Comparison of ENCODE assay signal across 11 mouse cellular contexts in genomic region chr13:52255697-52256096, GRCm38 (mm10).
DNase-seq lines count a peak whose midpoint lies in the region; ATAC-seq and TF ChIP-seq lines count a peak whose summit lies in the region.
"Had no signal": no experiment of that assay in that cellular context is flagged by ENCODE, and none has a peak within 500 bp of the region (broad histone marks: within the 10 kb centered on the region; RNA-seq: fewer than 3 reads in every experiment).

No protein-coding gene starts in this region.

- no peaks in the 10 kb centered on the region for H3K27me3 ChIP-seq in lung, embryonic 14.5 days (ENCODE audit: insufficient read depth, low read length)
- no peaks in the 10 kb centered on the region for H3K27me3 ChIP-seq in limb, embryonic 11.5 days (ENCODE audit: control insufficient read depth, insufficient read depth, low read length)
- no peaks in the 10 kb centered on the region for H3K27me3 ChIP-seq in heart, embryonic 12.5 days (replicated peaks)
- H3K27me3 ChIP-seq: limb, embryonic 13.5 days had no signal

- H3K4me2 ChIP-seq in lung, embryonic 14.5 days = no peak overlapping the region
- no peak overlapping the region for H3K4me2 ChIP-seq in limb, embryonic 11.5 days (ENCODE audit: low read depth, severe bottlenecking)
- no peak overlapping the region for H3K4me2 ChIP-seq in heart, embryonic 12.5 days
- H3K4me2 ChIP-seq: forebrain, embryonic 12.5 days; limb, embryonic 13.5 days; midbrain, embryonic 12.5 days had no signal

- no peaks in the 10 kb centered on the region for H3K36me3 ChIP-seq in lung, embryonic 14.5 days (ENCODE audit: insufficient read depth)
- H3K36me3 ChIP-seq in ES-E14 (ENCODE audit: control insufficient read depth, insufficient read depth, low read length, poor library complexity, severe bottlenecking) = no peaks in the 10 kb centered on the region
- no peaks in the 10 kb centered on the region for H3K36me3 ChIP-seq in limb, embryonic 11.5 days (ENCODE audit: control insufficient read depth, insufficient read depth, low read length)
- no peaks in the 10 kb centered on the region for H3K36me3 ChIP-seq in heart, embryonic 12.5 days
- H3K36me3 ChIP-seq: forebrain, embryonic 12.5 days; limb, embryonic 13.5 days; midbrain, embryonic 12.5 days had no signal

- no peak for ATAC-seq in lung, embryonic 14.5 days (ENCODE audit: insufficient read depth)
- no peak for ATAC-seq in limb, embryonic 11.5 days (ENCODE audit: insufficient number of reproducible peaks, low FRiP score, low TSS enrichment, low read depth)
- no peak for ATAC-seq in heart, embryonic 12.5 days (ENCODE audit: insufficient number of reproducible peaks, low FRiP score)

- H3K27ac ChIP-seq in gastrocnemius, adult 2 months = no peak overlapping the region
- H3K27ac ChIP-seq in lung, embryonic 14.5 days (ENCODE audit: low read depth) = no peak overlapping the region
- H3K27ac ChIP-seq in ES-E14 (ENCODE audit: insufficient read depth, low read depth, low read length, poor library complexity, severe bottlenecking) = no peak overlapping the region
- no peak overlapping the region for H3K27ac ChIP-seq in limb, embryonic 11.5 days (replicated peaks; ENCODE audit: low read depth, low read length)
- no peak overlapping the region for H3K27ac ChIP-seq in heart, embryonic 12.5 days (ENCODE audit: poor library complexity, severe bottlenecking)
- H3K27ac ChIP-seq: forebrain, embryonic 12.5 days; limb, embryonic 13.5 days; midbrain, embryonic 12.5 days had no signal

- H3K9me3 ChIP-seq in lung, embryonic 14.5 days (ENCODE audit: low read depth, low read length) = no peaks in the 10 kb centered on the region
- H3K9me3 ChIP-seq in ES-E14 (ENCODE audit: control insufficient read depth, insufficient read depth, low read depth, low read length) = no peaks in the 10 kb centered on the region
- H3K9me3 ChIP-seq in limb, embryonic 11.5 days (ENCODE audit: control insufficient read depth, low read length) = no peaks in the 10 kb centered on the region
- H3K9me3 ChIP-seq in heart, embryonic 12.5 days (replicated peaks) = 0 out of 2 replicates have a peak, but pooled peaks cover 3% of the 10 kb centered on the region
- H3K9me3 ChIP-seq: forebrain, embryonic 12.5 days; limb, embryonic 13.5 days; midbrain, embryonic 12.5 days had no signal

- intact Hi-C loops in gastrocnemius, adult 2 months (cut with DNase I) = loop anchor here (2.0 kb wide), 1 partner anchor 279 kb away; no protein-coding TSS in a partner anchor

- in situ Hi-C loops in ES-E14 (cut with MboI; ENCODE audit: low sequenced_read_pairs in 2 of 2, unreplicated experiment in 2 of 2) = loop anchor here (10.0 to 25.0 kb wide), 3 partner anchors 279 to 382 kb away; partner anchors contain the start of gene Diras2 (in 2 of the 2)

- 69% methylated on average over 5 of the region's 5 CpGs for WGBS in lung, embryonic 14.5 days
- 77% methylated on average over 5 of the region's 5 CpGs for WGBS in lung, adult 2 months
- 69% methylated on average over 5 of the region's 5 CpGs for WGBS in limb, embryonic 11.5 days
- 66% methylated on average over 5 of the region's 5 CpGs for WGBS in heart, embryonic 12.5 days

- no peak for DNase-seq in gastrocnemius, adult 2 months
- DNase-seq in gastrocnemius, postnatal 10 days = no peak
- DNase-seq in lung, embryonic 14.5 days = peak; percentile 54
- DNase-seq in lung, adult 2 months = no peak
- DNase-seq in ES-E14 (ENCODE audit: low read depth, low spot score) = peak; percentile 60
- DNase-seq in limb, embryonic 11.5 days (ENCODE audit: low spot score) = peak; percentile 62
- DNase-seq in adrenal gland, adult (ENCODE audit: inconsistent age in 2 of 2, low spot score in 1 of 2) = no peak

- no peak for TF ChIP-seq POLR2A in lung, adult 2 months (IDR thresholded peaks at IDR 0.05; ENCODE audit: borderline replicate concordance, extremely low read depth, low read depth, low read length)

- no peaks in the 10 kb centered on the region for H3K4me1 ChIP-seq in lung, embryonic 14.5 days (ENCODE audit: insufficient read depth)
- no peaks in the 10 kb centered on the region for H3K4me1 ChIP-seq in lung, adult 2 months (ENCODE audit: control insufficient read depth, insufficient read depth, low read length)
- peaks cover 0 to 6% of the 10 kb centered on the region in 2 experiments; a peak in 3 of 4 replicates for H3K4me1 ChIP-seq in ES-E14 (ENCODE audit: control insufficient read depth in 2 of 2, insufficient read depth in 2 of 2, low read length in 2 of 2, poor library complexity in 1 of 2)
- H3K4me1 ChIP-seq in limb, embryonic 11.5 days (ENCODE audit: control insufficient read depth, insufficient read depth, low read length) = no peaks in the 10 kb centered on the region
- no peaks in the 10 kb centered on the region for H3K4me1 ChIP-seq in heart, embryonic 12.5 days (replicated peaks)
- H3K4me1 ChIP-seq: forebrain, embryonic 12.5 days; midbrain, embryonic 12.5 days had no signal

- TF ChIP-seq CTCF in gastrocnemius, adult 2 months (IDR thresholded peaks at IDR 0.05) = peak; percentile 40
- peak; percentile 46 for TF ChIP-seq CTCF in lung, embryonic 14.5 days (IDR thresholded peaks at IDR 0.05; ENCODE audit: low read depth)
- TF ChIP-seq CTCF in lung, adult 2 months (IDR thresholded peaks at IDR 0.05; ENCODE audit: insufficient read depth, low read length) = no peak; the same call in 1 of the 2 replicates

- no peak overlapping the region for H3K4me3 ChIP-seq in gastrocnemius, adult 2 months
- no peak overlapping the region for H3K4me3 ChIP-seq in lung, embryonic 14.5 days (ENCODE audit: low read depth, low read length)
- no peak overlapping the region for H3K4me3 ChIP-seq in lung, adult 2 months (replicated peaks; ENCODE audit: extremely low read depth, low read depth, low read length)
- H3K4me3 ChIP-seq in ES-E14 (ENCODE audit: insufficient read depth in 1 of 2, low read depth in 1 of 2, low read length in 2 of 2, poor library complexity in 1 of 2, severe bottlenecking in 1 of 2) = no peak overlapping the region
- no peak overlapping the region for H3K4me3 ChIP-seq in limb, embryonic 11.5 days (ENCODE audit: low read depth, low read length)
- H3K4me3 ChIP-seq in heart, embryonic 12.5 days = no peak overlapping the region
- H3K4me3 ChIP-seq: forebrain, embryonic 12.5 days; limb, embryonic 13.5 days; midbrain, embryonic 12.5 days had no signal

- no peak overlapping the region for H3K9ac ChIP-seq in lung, embryonic 14.5 days
- H3K9ac ChIP-seq in ES-E14 (ENCODE audit: insufficient read depth, low read depth, low read length, poor library complexity, severe bottlenecking) = no peak overlapping the region
- H3K9ac ChIP-seq in limb, embryonic 11.5 days (ENCODE audit: low read length) = no peak overlapping the region
- no peak overlapping the region for H3K9ac ChIP-seq in heart, embryonic 12.5 days
- H3K9ac ChIP-seq: forebrain, embryonic 12.5 days; limb, embryonic 13.5 days; midbrain, embryonic 12.5 days had no signal

TF ChIP-seq in ES-E14, 5 proteins besides CTCF, POLR2A, EP300 and RAD21:
- TF ChIP-seq ZC3H11A (IDR thresholded peaks at IDR 0.05; ENCODE audit: borderline replicate concordance, low read depth, low read length) (0 out of 2 replicates have a peak, but pooled peaks have one; percentile 11), HCFC1 (IDR thresholded peaks at IDR 0.05; ENCODE audit: borderline replicate concordance, insufficient read depth, low read length) (no peak)

Comparison
In these comparisons a context has a peak if more than half of its experiments do, and no peak if none do; other contexts are left out.
1. DNase-seq: peak in lung, embryonic 14.5 days (single experiment), ES-E14 (single experiment) and limb, embryonic 11.5 days (single experiment); none in gastrocnemius, adult 2 months (single experiment), gastrocnemius, postnatal 10 days (single experiment), lung, adult 2 months (single experiment) and adrenal gland, adult (0 of 2).